In the genomic region with DNA sequence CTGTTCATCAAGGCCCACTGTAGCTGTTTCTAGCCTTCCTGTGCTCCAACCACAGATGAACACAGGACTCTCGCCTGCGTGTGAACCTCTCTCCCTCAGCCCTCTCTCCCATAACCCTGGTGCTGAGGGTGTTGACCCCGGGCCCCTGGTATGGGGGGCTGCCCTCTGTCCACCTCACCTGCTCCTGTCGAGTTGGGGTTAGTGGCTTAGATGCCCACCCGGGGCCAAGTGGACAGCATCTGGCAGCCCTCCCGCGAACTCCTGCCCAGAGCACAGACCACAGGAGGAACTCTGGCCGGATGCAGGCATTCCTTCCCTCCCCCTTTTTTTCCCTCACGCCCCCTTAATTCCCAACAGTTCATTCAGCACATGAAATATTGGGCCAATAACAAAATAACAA, we compare ENCODE assay signal across 25 mouse cellular contexts.
"Had no signal": no experiment of that assay in that cellular context is flagged by ENCODE, and none has a peak within 500 bp of the region (broad histone marks: within the 10 kb centered on the region; RNA-seq: fewer than 3 reads in every experiment).

No protein-coding gene starts in this region.

- H3K9me3 ChIP-seq: embryonic facial prominence, embryonic 10.5 days; embryonic facial prominence, embryonic 12.5 days; embryonic facial prominence, embryonic 13.5 days; embryonic facial prominence, embryonic 15.5 days; forebrain, embryonic 10.5 days; forebrain, embryonic 12.5 days; forebrain, embryonic 13.5 days; forebrain, embryonic 15.5 days; heart, embryonic 10.5 days had no signal

- H3K36me3 ChIP-seq: embryonic facial prominence, embryonic 10.5 days; embryonic facial prominence, embryonic 12.5 days; embryonic facial prominence, embryonic 13.5 days; embryonic facial prominence, embryonic 15.5 days; forebrain, embryonic 10.5 days; forebrain, embryonic 12.5 days; forebrain, embryonic 15.5 days; heart, embryonic 10.5 days had no signal

- ATAC-seq: forebrain, embryonic 13.5 days; forebrain, embryonic 14.5 days; forebrain, embryonic 15.5 days; forebrain, embryonic 16.5 days; forebrain, postnatal 0 days had no signal

- H3K4me3 ChIP-seq: embryonic facial prominence, embryonic 10.5 days; embryonic facial prominence, embryonic 12.5 days; embryonic facial prominence, embryonic 13.5 days; embryonic facial prominence, embryonic 15.5 days; erythroblast, embryonic 14.5 days; forebrain, embryonic 10.5 days; forebrain, embryonic 12.5 days; forebrain, embryonic 13.5 days; forebrain, embryonic 15.5 days; heart, adult 2 months; heart, embryonic 10.5 days had no signal

- H3K27me3 ChIP-seq: embryonic facial prominence, embryonic 12.5 days; embryonic facial prominence, embryonic 13.5 days; embryonic facial prominence, embryonic 15.5 days; forebrain, embryonic 12.5 days; forebrain, embryonic 13.5 days; forebrain, embryonic 15.5 days had no signal

- H3K27ac ChIP-seq: embryonic facial prominence, embryonic 10.5 days; embryonic facial prominence, embryonic 12.5 days; embryonic facial prominence, embryonic 13.5 days; embryonic facial prominence, embryonic 15.5 days; forebrain, embryonic 10.5 days; forebrain, embryonic 12.5 days; forebrain, embryonic 13.5 days; forebrain, embryonic 15.5 days; heart, adult 2 months; heart, embryonic 10.5 days had no signal

- H3K4me1 ChIP-seq: embryonic facial prominence, embryonic 10.5 days; embryonic facial prominence, embryonic 12.5 days; embryonic facial prominence, embryonic 13.5 days; embryonic facial prominence, embryonic 15.5 days; forebrain, embryonic 10.5 days; forebrain, embryonic 12.5 days; forebrain, embryonic 13.5 days; forebrain, embryonic 15.5 days; heart, embryonic 10.5 days had no signal

- H3K4me2 ChIP-seq: embryonic facial prominence, embryonic 12.5 days; embryonic facial prominence, embryonic 13.5 days; embryonic facial prominence, embryonic 15.5 days; forebrain, embryonic 12.5 days; forebrain, embryonic 13.5 days; forebrain, embryonic 15.5 days had no signal

- H3K9ac ChIP-seq: embryonic facial prominence, embryonic 12.5 days; embryonic facial prominence, embryonic 13.5 days; embryonic facial prominence, embryonic 15.5 days; forebrain, embryonic 12.5 days; forebrain, embryonic 13.5 days; forebrain, embryonic 15.5 days; forebrain, postnatal 0 days had no signal

- DNase-seq: cerebellum, adult 8-10 months; cerebellum, adult 9-10 months; cerebellum, adult 9-11 months; cerebellum, postnatal 10 days; cerebellum, postnatal 14 days; cerebellum, postnatal 25 days; embryo, embryonic 11 days; forebrain, postnatal 0 days; gastrocnemius, postnatal 10 days; gastrocnemius, postnatal 14 days; gastrocnemius, postnatal 36 days; heart, adult 18-20 months had no signal
